22 mouse cellular contexts compared by ENCODE assay signal in the genomic region with DNA sequence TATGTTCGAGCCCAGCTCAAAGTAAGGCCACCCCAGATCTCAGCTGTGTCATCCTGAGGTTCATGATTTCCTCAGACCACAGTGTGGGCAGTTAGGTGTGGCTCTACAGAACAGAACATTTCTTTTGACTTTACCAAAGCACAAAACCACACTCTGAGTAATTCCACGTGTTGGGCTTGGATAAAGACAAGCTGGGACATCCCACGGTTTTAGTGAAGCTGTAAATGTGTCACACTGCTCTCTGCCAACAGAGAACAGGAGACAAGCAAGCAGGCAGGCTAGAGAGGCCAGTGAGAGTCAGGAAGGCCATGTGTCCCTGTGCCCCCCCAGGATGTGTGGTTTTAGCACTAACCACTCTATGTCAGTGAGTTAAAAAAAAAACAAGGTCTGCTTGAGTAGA. TPM values are rescaled to one million over a fixed set of nuclear protein-coding genes. Genes with fewer than 3 reads are reported as not detected.
A peak's percentile ranks its signal among the peaks of the same experiment; 100 is the strongest.
DNase-seq lines count a peak whose midpoint lies in the region; ATAC-seq and TF ChIP-seq lines count a peak whose summit lies in the region.
"Had no signal": no experiment of that assay in that cellular context is flagged by ENCODE, and none has a peak within 500 bp of the region (broad histone marks: within the 10 kb centered on the region; RNA-seq: fewer than 3 reads in every experiment).

No protein-coding gene starts in this region.

- no peaks in the 10 kb centered on the region for H3K27me3 ChIP-seq in myocyte (ENCODE audit: control insufficient read depth, insufficient read depth, insufficient read length)
- H3K27me3 ChIP-seq in heart, embryonic 11.5 days (ENCODE audit: control insufficient read depth, insufficient read depth, low read length), result no peaks in the 10 kb centered on the region
- H3K27me3 ChIP-seq: embryonic facial prominence, embryonic 12.5 days; forebrain, embryonic 12.5 days; heart, embryonic 12.5 days; midbrain, embryonic 12.5 days; stomach, embryonic 15.5 days had no signal

- H3K4me2 ChIP-seq in myocyte (ENCODE audit: low read depth), result peak overlapping the region; percentile 54
- H3K4me2 ChIP-seq in heart, embryonic 11.5 days, result no peak overlapping the region
- H3K4me2 ChIP-seq: embryonic facial prominence, embryonic 12.5 days; forebrain, embryonic 12.5 days; heart, embryonic 12.5 days; midbrain, embryonic 12.5 days; stomach, embryonic 15.5 days had no signal

- 58% methylated on average over 3 of the region's 3 CpGs for WGBS in heart, embryonic 11.5 days (ENCODE audit: insufficient replicate concordance)

- H3K27ac ChIP-seq in embryonic fibroblast, embryonic 13.5 days (ENCODE audit: insufficient read depth, low read length), result peak overlapping the region; percentile 61; the same call in 1 of the 2 replicates
- no peak overlapping the region for H3K27ac ChIP-seq in heart, embryonic 11.5 days (ENCODE audit: low read depth, low read length)
- H3K27ac ChIP-seq: embryonic facial prominence, embryonic 12.5 days; forebrain, embryonic 12.5 days; midbrain, embryonic 12.5 days; stomach, embryonic 15.5 days had no signal

- no peaks in the 10 kb centered on the region for H3K79me2 ChIP-seq in myocyte (ENCODE audit: control insufficient read depth, insufficient read depth)

- H3K9ac ChIP-seq in heart, embryonic 11.5 days (ENCODE audit: low read depth, low read length), result no peak overlapping the region
- H3K9ac ChIP-seq: embryonic facial prominence, embryonic 12.5 days; forebrain, embryonic 12.5 days; heart, embryonic 12.5 days; midbrain, embryonic 12.5 days; stomach, embryonic 15.5 days had no signal

- peak; percentile 96 for ATAC-seq in frontal cortex, adult (ENCODE audit: low TSS enrichment)
- ATAC-seq in heart, embryonic 11.5 days (replicated peaks; ENCODE audit: insufficient number of reproducible peaks, low FRiP score, low TSS enrichment), result no peak
- ATAC-seq: hindbrain, embryonic 16.5 days had no signal

- TF ChIP-seq POLR2A in embryonic fibroblast, embryonic 13.5 days (IDR thresholded peaks at IDR 0.05; ENCODE audit: low read depth, low read length), result no peak
- no peak for TF ChIP-seq POLR2A in myocyte (IDR thresholded peaks at IDR 0.05; ENCODE audit: insufficient read length, low read depth)

- no peak overlapping the region for H3K4me3 ChIP-seq in embryonic fibroblast, embryonic 13.5 days (ENCODE audit: insufficient read depth, low read length)
- H3K4me3 ChIP-seq in myocyte, result no peak overlapping the region
- H3K4me3 ChIP-seq in heart, embryonic 11.5 days (ENCODE audit: low read depth, low read length), result no peak overlapping the region
- H3K4me3 ChIP-seq: embryonic facial prominence, embryonic 12.5 days; forebrain, embryonic 12.5 days; heart, embryonic 12.5 days; midbrain, embryonic 12.5 days; stomach, embryonic 15.5 days had no signal

- H3K9me3 ChIP-seq in heart, embryonic 11.5 days (replicated peaks; ENCODE audit: control insufficient read depth, low read length), result no peaks in the 10 kb centered on the region
- H3K9me3 ChIP-seq: embryonic facial prominence, embryonic 12.5 days; forebrain, embryonic 12.5 days; heart, embryonic 12.5 days; midbrain, embryonic 12.5 days; stomach, embryonic 15.5 days had no signal

- no peaks in the 10 kb centered on the region for H3K36me3 ChIP-seq in myocyte (ENCODE audit: control insufficient read depth, insufficient read depth)
- no peaks in the 10 kb centered on the region for H3K36me3 ChIP-seq in heart, embryonic 11.5 days (ENCODE audit: control insufficient read depth, insufficient read depth, low read length)
- H3K36me3 ChIP-seq: embryonic facial prominence, embryonic 12.5 days; forebrain, embryonic 12.5 days; heart, embryonic 12.5 days; midbrain, embryonic 12.5 days; stomach, embryonic 15.5 days had no signal

- no peak for TF ChIP-seq CTCF in embryonic fibroblast, embryonic 13.5 days (IDR thresholded peaks at IDR 0.05; ENCODE audit: borderline replicate concordance, insufficient read depth, low read length)

- no peak for DNase-seq in frontal cortex, postnatal 14 days (ENCODE audit: low spot score in 2 of 2)
- DNase-seq in Muller cell, postnatal 12 days (ENCODE audit: inconsistent ontology term), result peak; percentile 46
- DNase-seq in spleen, adult 12 weeks (ENCODE audit: low spot score), result no peak
- DNase-seq in testis, postnatal 10 days (ENCODE audit: low spot score), result no peak
- DNase-seq: adrenal gland, adult 8-10 months; B cell, adult 2 months; cerebellum, adult 18-20 months; kidney, adult 18-20 months; kidney, postnatal 4 days; liver; lung, adult 2 months; lung, postnatal 36 days had no signal

- peaks cover 18% of the 10 kb centered on the region for H3K4me1 ChIP-seq in embryonic fibroblast, embryonic 13.5 days (ENCODE audit: control insufficient read depth, insufficient read depth, low read length)
- H3K4me1 ChIP-seq in heart, embryonic 11.5 days (ENCODE audit: control insufficient read depth, insufficient read depth, low read length), result no peaks in the 10 kb centered on the region; the same call in 1 of the 2 replicates
- H3K4me1 ChIP-seq: embryonic facial prominence, embryonic 12.5 days; forebrain, embryonic 12.5 days; midbrain, embryonic 12.5 days; stomach, embryonic 15.5 days had no signal

- no peak overlapping the region for H3ac ChIP-seq in myocyte (ENCODE audit: control insufficient read depth, insufficient read length)

TF ChIP-seq in myocyte, 11 proteins besides CTCF, POLR2A, EP300 and RAD21:
- TF ChIP-seq MYOD1 (IDR thresholded peaks at IDR 0.05; ENCODE audit: control insufficient read depth in 1 of 3, insufficient read length in 2 of 3, low read depth in 2 of 3), result peak in 1 of 3 experiments; percentile 66
- no peak for TF ChIP-seq MAX (IDR thresholded peaks at IDR 0.05; ENCODE audit: low read depth)
- no peak for TF ChIP-seq SRF (IDR thresholded peaks at IDR 0.05; ENCODE audit: control insufficient read depth, insufficient read length, low read depth)
- TF ChIP-seq MYOG (IDR thresholded peaks at IDR 0.05; ENCODE audit: control insufficient read depth in 1 of 3, insufficient read depth in 1 of 3, insufficient read length in 2 of 3, low read depth in 2 of 3), result peak in 1 of 3 experiments; percentile 28
- TF ChIP-seq E2F4 (IDR thresholded peaks at IDR 0.05; ENCODE audit: insufficient read depth), result no peak
- TF ChIP-seq POLR2AphosphoS2 (IDR thresholded peaks at IDR 0.05; ENCODE audit: insufficient read length, low read depth), result no peak
- peak; percentile 39 for TF ChIP-seq TCF12 (IDR thresholded peaks at IDR 0.05; ENCODE audit: insufficient read depth, poor library complexity, severe bottlenecking)
- TF ChIP-seq REST (IDR thresholded peaks at IDR 0.05; ENCODE audit: insufficient read depth, insufficient read length), result no peak
- no peak for TF ChIP-seq TCF3 (IDR thresholded peaks at IDR 0.05; ENCODE audit: insufficient read length, low read depth)
- TF ChIP-seq CEBPB (IDR thresholded peaks at IDR 0.05; ENCODE audit: insufficient read depth, poor library complexity, severe bottlenecking), result peak; percentile 49; the same call in 1 of the 2 replicates
- peak; percentile 1 for TF ChIP-seq USF1 (IDR thresholded peaks at IDR 0.05; ENCODE audit: low read depth)

RNA-seq across cellular contexts. Expression of a gene that starts 19.3 kb away (rescaled TPM):
- 0.54 and 0.58 TPM in 2 replicates for polyA plus RNA-seq in embryonic fibroblast, embryonic 13.5 days (2011; ENCODE audit: insufficient read length, low read depth, missing spikeins)
- 0.64 TPM for polyA plus RNA-seq in myocyte (2012; fragmentation: generic; extraction: Trizol)
- polyA plus RNA-seq in heart, embryonic 11.5 days (2014; fragmentation: Nextera tagmentation; extraction: Ambion mirVana), result 1.1 and 1.2 TPM in 2 replicates

RNA-seq across cellular contexts. Expression of a gene that starts 48.9 kb away (rescaled TPM):
- 13.3 and 13.4 TPM in 2 replicates for polyA plus RNA-seq in embryonic fibroblast, embryonic 13.5 days (2011; ENCODE audit: insufficient read length, low read depth, missing spikeins)
- 9.9 TPM for polyA plus RNA-seq in myocyte (2012; fragmentation: generic; extraction: Trizol)
- 10.0 and 11.1 TPM in 2 replicates for polyA plus RNA-seq in heart, embryonic 11.5 days (2014; fragmentation: Nextera tagmentation; extraction: Ambion mirVana)
